Mouse (Mus musculus) spleen, adult 18-20 months (tissue): ENCODE data around the gene Rrp1b.
"Not testable (repeated sequence)": the region's sequence is repeated elsewhere in the genome, so short reads cannot be mapped to it uniquely, and the experiment has no call there.

Experiments used
- DNase-seq, 2 experiments: peaks; one replicate each; pipeline ENCODE4 v3.0.0; 2022; ENCODE audit warnings: mixed read lengths in 2 of 2

The Rrp1b gene

GRCm38 (mm10) chr17:32034322-32034721 is 1.6 kb upstream of the Rrp1b start:
- no peak for DNase-seq

DNA sequence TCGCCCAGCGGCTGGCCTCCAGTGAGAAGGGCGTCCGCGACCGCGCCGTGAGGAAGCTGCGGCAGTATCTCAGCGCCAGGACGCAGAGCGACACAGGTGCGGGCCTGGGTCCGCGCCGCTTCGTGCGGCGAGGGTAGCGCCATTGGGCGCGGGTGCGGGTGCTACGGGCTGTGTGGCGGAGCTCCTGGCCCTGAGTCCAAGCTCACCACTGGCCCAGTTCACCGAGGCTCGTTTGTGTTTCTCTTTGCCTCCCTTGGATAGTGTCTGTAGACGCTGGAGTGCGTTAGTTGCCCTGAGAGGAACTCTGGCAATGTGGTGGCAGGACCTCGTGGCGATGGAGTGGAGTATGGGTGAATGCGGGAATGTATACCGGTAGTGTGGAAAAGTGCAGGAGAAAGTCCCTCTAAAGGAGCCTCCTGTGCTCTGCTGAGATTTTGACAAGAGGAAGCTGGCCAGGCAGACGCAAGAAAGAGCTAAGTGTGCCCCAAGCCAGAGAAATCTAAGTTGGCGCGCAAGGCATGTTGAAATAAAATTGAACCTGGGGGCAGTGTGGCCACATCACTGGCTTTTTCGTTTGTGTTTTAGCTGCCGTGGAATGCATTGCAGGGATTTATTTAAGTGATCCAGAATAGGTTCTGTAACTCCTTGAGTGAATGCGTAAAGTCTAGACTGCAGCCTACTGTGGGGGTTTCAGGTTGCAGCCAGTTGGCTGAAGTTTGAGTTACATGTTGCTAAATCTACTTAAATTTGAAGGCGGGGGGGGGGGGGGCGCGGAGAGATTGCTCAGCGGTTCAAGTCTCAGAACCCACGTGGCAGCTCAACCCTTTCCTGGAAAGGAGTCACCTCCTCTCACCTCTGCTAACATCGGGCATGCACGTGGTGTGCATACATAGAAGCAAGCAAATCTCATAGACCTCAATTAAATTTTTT is 874 bp downstream of the Rrp1b start:
- DNase-seq: peak in 1 of 2 experiments; percentile 7

DNA sequence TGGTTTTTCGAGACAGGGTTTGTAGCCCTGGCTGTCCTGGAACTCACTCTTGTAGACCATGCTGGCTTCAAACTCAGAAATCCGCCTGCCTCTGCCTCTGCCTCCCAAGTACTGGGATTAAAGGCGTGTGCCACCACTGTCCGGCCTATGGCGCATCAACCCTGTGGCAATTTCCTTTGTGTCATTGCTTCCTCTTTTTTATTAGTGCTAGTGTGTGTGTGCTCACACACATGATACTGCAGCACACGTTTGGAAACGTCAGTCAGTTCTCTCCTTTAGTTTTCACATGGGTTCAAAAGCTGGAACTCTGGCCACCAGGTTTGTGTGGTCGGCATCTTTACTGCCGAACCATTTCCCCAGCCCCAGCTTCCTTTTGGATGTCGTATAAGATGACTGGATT is 4.4 kb downstream of the Rrp1b start:
- no peak for DNase-seq

GRCm38 (mm10) chr17:32046541-32046940 is 10.6 kb downstream of the Rrp1b start:
- DNase-seq: no peak

- no peak for DNase-seq
These were observed 12.5 kb downstream of the Rrp1b start for GRCm38 (mm10) chr17:32048351-32048750.

DNA sequence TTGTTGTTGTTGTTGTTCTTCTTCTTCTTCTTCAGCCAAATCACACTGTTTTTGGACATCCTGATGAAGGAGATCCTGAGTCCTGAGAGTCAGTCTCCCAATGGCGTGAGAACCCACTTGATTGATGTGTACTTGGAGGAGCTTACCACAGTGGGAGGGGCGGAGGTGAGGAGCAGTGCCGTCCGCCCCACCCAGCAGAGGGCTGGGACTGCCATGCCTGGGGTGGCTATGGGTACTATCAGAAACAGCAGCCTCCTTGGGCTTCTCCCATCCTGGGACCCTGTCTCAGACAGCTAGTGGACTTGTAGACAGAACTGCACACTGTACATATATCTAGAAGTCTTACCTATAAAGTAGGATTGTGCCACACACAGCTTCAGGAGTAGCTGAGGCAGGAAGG is 14.0 kb downstream of the Rrp1b start:
- no peak for DNase-seq

- DNase-seq: no peak
These were observed 14.7 kb downstream of the Rrp1b start for GRCm38 (mm10) chr17:32050609-32051008.

GRCm38 (mm10) chr17:32052237-32053080 is 16.6 kb downstream of the Rrp1b start:
- no peak for DNase-seq

DNA sequence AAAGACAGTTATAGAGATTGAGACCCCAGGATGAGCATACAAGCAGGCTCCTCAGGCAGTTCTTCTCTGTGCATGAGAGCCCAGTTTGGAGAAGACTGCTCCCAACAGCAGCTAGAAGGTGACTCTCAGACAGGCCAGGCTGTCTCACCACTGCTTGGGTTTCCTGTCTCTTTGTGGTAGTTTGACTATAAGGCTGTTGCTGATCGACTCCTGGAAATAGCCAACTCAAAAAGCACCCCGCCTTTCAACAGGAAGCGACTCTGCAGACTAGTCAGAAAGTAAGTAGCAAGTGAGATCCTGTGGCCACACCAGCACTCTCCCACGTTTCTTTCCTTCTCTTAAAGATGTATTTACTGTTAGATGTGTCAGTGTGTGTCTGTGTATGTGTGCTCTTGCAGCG is 17.8 kb downstream of the Rrp1b start:
- DNase-seq: no peak

DNA sequence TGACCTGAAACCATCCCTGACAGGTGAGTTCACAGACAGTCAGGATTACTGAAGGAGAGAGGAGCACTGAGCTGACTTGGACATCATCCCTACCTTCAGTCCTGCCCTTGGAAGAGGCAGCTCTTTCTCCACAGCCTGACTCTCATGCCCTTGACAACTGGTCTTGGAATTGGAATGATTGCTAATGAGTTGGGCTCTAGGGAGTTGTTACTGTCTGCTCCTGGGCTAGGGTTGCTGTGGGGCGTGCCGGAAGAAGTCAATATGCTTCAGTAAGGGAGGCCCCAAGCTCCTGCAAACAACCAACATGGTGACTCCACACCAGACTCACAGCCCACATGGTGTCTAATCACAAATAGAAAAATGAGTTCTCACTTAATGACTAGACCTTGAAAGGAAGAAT is 21.9 kb downstream of the Rrp1b start:
- DNase-seq: no peak

- DNase-seq: no peak
These were observed 23.2 kb downstream of the Rrp1b start for GRCm38 (mm10) chr17:32059084-32059483.

GRCm38 (mm10) chr17:32061219-32061618 is 25.3 kb downstream of the Rrp1b start:
- DNase-seq: no peak

- no peak for DNase-seq
These were observed 27.8 kb downstream of the Rrp1b start for GRCm38 (mm10) chr17:32063654-32064053.

GRCm38 (mm10) chr17:32064762-32065161 is 28.9 kb downstream of the Rrp1b start:
- not testable (repeated sequence) for DNase-seq

GRCm38 (mm10) chr17:32067541-32067940 is 31.6 kb downstream of the Rrp1b start:
- DNase-seq: no peak

GRCm38 (mm10) chr17:32068381-32068780 is 32.5 kb downstream of the Rrp1b start:
- no peak for DNase-seq

GRCm38 (mm10) chr17:32068810-32069209 is 32.9 kb downstream of the Rrp1b start:
- no peak for DNase-seq

GRCm38 (mm10) chr17:32073359-32073758 is 37.5 kb downstream of the Rrp1b start:
- peak; percentile 63 to 85 for DNase-seq

DNA sequence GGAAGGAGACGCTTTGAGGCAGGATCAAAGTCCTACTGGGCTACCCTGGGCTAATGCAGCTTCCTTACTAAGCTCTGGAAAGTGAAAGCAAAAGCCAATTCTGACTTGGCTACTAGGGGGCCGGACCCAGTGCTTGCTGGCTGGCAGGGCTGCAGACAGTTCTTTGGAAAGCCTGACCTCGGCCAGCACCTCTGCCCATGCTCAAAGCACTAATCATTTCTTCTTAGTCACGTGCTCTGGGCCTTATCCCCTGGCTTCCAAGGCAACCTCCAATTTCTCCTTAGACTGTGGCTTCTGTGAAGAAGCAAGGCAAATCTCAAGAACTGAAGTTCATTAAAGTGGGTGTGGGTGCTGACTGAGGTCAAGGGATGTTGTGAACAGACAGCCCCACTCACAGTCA is 38.8 kb downstream of the Rrp1b start:
- no peak for DNase-seq

DNA sequence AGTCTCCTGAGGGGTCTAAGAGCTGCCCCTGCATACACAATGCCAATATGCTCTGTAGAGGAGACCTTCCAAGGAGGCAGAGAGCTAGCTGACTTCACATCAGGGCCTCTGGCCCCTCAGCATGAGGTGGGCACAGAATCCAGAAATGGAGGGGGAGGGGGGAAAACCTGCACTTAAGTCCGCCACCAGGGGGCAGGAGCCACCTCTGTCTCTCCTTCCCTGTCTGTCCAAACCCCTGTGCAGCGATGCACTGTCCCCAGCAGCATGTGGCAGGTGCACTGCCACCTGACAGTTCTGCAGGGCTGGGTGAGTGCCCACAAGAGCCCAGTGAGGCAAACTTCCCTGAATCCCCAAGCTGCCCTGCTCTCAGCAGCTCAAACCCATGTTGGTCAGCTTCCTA is 39.3 kb downstream of the Rrp1b start:
- peak in 1 of 2 experiments; percentile 34 for DNase-seq

DNA sequence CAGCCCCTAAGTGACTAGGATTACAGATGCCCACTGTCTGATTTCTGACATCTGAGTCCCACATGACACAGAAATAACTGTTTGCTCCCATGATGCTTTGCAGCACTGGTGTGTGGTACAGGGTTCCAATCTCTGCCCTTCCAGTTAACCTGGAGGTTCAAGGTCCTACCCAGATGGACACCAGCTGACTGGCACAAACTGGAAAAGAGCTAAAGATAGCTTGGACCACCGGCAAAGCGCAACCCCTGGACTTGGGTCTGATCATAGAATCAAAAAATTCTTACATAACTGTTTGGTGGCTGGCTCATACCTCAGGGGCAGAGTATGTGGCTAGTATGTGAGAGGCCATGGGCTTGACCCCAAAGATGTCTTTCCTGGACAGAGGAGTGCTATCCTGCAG is 47.5 kb downstream of the Rrp1b start:
- DNase-seq: no peak

- DNase-seq: no peak
These were observed 51.2 kb downstream of the Rrp1b start for GRCm38 (mm10) chr17:32087069-32087468.

DNA sequence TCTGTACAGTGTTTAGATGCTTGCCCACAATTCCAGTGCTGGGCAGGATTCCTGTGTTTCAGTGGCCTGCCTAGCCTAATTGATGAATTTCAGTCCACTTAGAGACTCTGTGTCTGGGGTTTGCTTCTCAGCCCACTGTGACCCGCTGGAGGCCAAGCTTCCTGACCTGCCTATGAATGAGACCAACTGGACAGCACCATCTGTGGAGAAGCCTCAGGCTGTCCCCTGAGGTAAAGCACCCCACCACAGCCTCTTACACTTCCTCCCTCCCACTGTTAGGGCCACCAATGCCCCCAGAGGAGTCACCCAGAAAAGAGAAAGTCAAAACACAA is 55.1 kb downstream of the Rrp1b start:
- DNase-seq: no peak
